ENCODE assay signal across 1 mouse cellular context in the genomic region with DNA sequence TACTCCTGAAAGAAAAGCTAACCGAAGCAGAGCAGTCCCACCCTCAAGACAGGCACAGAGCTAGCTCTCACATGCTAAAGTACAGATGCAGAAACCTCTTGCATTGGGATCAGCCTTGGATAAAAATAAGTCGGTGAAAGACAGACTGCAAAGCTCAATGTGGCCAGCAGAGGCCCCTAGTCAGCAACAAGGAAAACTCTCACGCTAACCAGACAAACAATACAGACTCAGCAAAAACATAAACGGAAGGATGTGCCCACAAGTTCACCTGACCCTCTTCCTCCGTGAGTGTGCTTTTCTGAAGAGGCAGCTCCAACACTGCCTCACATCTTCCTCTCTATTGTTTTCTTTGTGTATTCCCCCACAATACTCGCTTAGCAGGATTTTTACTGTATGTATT.
TF ChIP-seq lines count a peak whose summit lies in the region.

No protein-coding gene starts in this region.

TF ChIP-seq in CH12.LX, 34 proteins besides CTCF, POLR2A, EP300 and RAD21 (continued from another document):
- no peak; the same call in 1 of the 2 replicates for TF ChIP-seq HCFC1 (IDR thresholded peaks at IDR 0.05; ENCODE audit: low read depth, low read length)
- TF ChIP-seq KAT2A (IDR thresholded peaks at IDR 0.05; ENCODE audit: insufficient replicate concordance, low read length): 0 out of 2 replicates have a peak, but pooled peaks have one; percentile 62
- peak; percentile 61; the same call in 1 of the 2 replicates for TF ChIP-seq MXI1 (IDR thresholded peaks at IDR 0.05; ENCODE audit: low read depth, low read length)
